Mouse (Mus musculus) liver, adult 2 months (tissue): ENCODE measurements around the gene Xcl1. TPM values are rescaled to one million over a fixed set of nuclear protein-coding genes. Genes with fewer than 3 reads are reported as not detected.

Experiments used
- DNase-seq: peaks from one replicate; pipeline ENCODE4 v3.0.0-alpha.2; 2011; ENCODE audit warnings: low read depth, low spot score; ENCODE audit errors: extremely low read depth
- H3K27ac ChIP-seq: fragments of 200-500 bp; replicated peaks from 2 replicates; pipeline ENCODE4 v1.5.1; 2012; ENCODE audit warnings: low read depth, mild to moderate bottlenecking, control low read depth, inconsistent platforms, low read length; ENCODE audit not compliant: insufficient read depth
- H3K27me3 ChIP-seq: fragments of 200-500 bp; 2 replicates; pipeline ENCODE4 v1.6.1; 2012; ENCODE audit warnings: mild to moderate bottlenecking, moderate library complexity, low read length, inconsistent platforms; ENCODE audit not compliant: control insufficient read depth, insufficient read depth
- H3K36me3 ChIP-seq: fragments of 200-500 bp; 2 replicates; pipeline ENCODE4 v1.6.1; 2012; ENCODE audit warnings: low read length, inconsistent platforms; ENCODE audit not compliant: control insufficient read depth, insufficient read depth
- H3K4me1 ChIP-seq: fragments of 200-500 bp; 2 replicates; pipeline ENCODE4 v1.6.1; 2011; ENCODE audit warnings: low read length; ENCODE audit not compliant: control insufficient read depth, insufficient read depth
- H3K4me3 ChIP-seq: fragments of 200-500 bp; 2 replicates; pipeline ENCODE4 v1.5.1; 2011; ENCODE audit warnings: low read depth, mild to moderate bottlenecking, control low read depth, low read length, moderate library complexity; ENCODE audit not compliant: insufficient read depth
- H3K79me2 ChIP-seq: fragments of 200-500 bp; 2 replicates; pipeline ENCODE4 v1.6.1; 2012; ENCODE audit warnings: inconsistent platforms, mild to moderate bottlenecking, low read length, moderate library complexity; ENCODE audit not compliant: control insufficient read depth, insufficient read depth
- H3K9ac ChIP-seq: fragments of 200-500 bp; 2 replicates; pipeline ENCODE4 v1.6.1; 2012; ENCODE audit warnings: low read depth, mild to moderate bottlenecking, control low read depth, inconsistent platforms, low read length
- CTCF ChIP-seq: fragments of 200-500 bp; IDR thresholded peaks from 2 replicates; pipeline ENCODE4 v1.5.1; 2011; ENCODE audit warnings: low read depth, low read length, control low read depth
- POLR2A ChIP-seq: fragments of 200-500 bp; IDR thresholded peaks from 2 replicates; pipeline ENCODE4 v1.6.1; 2011; ENCODE audit warnings: low read length, control low read depth; ENCODE audit not compliant: insufficient read depth; ENCODE audit errors: extremely low read depth
- WGBS: fragments of 180-500 bp; shearing (Covaris S2); methylation state at CpG from one replicate; pipeline ENCODE4 v1.1.7; 2018; 5-methylcytosine and 5-hydroxymethylcytosine counted together
- polyA plus RNA-seq: library from polyadenylated mRNA; depleted of rRNA; stranded (reverse); fragments of >200 nt; gene quantifications from 2 replicates; pipeline ENCODE4 v1.2.3, GENCODE M21; 2012; rRNA removed
- total RNA-seq: library from RNA; depleted of rRNA; stranded (reverse); fragments of >200 nt; gene quantifications from 2 replicates; pipeline ENCODE4 v1.2.3, GENCODE M21; 2014; rRNA removed

The Xcl1 gene
- total and polyA plus RNA-seq, 2 experiments: 0.65 to 0.89 TPM

DNA sequence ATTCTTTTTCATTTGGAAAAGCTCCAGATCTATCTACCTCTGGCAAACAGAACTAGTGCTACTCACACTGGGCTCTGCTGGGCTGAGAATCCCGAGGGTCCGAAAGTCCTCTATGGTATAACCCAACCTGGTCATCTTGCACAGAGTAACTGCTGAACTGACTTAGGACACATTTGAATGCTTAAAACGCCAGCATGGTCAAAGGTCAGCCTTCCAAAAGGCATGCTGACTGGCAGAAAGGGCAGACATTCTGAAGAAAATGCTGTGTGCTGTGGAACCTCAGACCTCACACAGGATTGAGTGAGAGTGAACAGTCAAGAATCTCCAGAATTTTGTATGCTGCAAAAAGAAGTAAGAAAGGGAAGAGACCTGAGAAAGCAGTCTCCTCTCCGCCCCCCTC lies 45.0 kb downstream of the Xcl1 start:
- Histone ChIP-seq H3K9ac (no peak overlapping the region), H3K4me1 (no peaks in the 10 kb centered on the region), H3K4me3 (no peak overlapping the region), H3K27me3 (no peaks in the 10 kb centered on the region), H3K79me2 (no peaks in the 10 kb centered on the region), H3K36me3 (no peaks in the 10 kb centered on the region), H3K27ac (no peak overlapping the region)
- peak; percentile 23 for DNase-seq
- WGBS: 69% methylated on average over 4 of the region's 4 CpGs
- TF ChIP-seq POLR2A: no peak
- no peak for TF ChIP-seq CTCF

DNA sequence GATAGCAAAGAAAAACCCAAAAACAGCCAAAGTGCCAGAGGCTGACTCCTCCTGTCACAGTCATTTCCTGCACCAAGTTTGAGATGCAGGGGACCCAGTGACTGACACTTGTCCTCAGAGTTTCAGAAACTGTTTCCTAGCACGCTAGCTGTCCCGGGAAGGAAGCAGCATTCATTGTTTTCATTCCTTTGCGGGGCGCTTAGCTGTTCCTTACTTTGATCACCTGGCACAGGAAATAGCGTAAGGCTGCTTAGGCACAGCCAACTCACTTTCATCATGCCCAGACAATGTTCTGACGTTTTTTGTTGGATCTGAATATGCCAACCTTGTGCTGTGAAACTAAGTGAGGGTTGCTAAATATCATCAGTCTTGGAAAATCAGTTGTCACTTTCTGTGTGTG lies 46.8 kb downstream of the Xcl1 start:
- Histone ChIP-seq H3K36me3 (no peaks in the 10 kb centered on the region), H3K27ac (no peak overlapping the region), H3K9ac (no peak overlapping the region), H3K4me1 (no peaks in the 10 kb centered on the region), H3K27me3 (no peaks in the 10 kb centered on the region), H3K79me2 (no peaks in the 10 kb centered on the region), H3K4me3 (no peak overlapping the region)
- 65% methylated on average over 6 of the region's 6 CpGs for WGBS
- no peak for TF ChIP-seq POLR2A
- DNase-seq: no peak

DNA sequence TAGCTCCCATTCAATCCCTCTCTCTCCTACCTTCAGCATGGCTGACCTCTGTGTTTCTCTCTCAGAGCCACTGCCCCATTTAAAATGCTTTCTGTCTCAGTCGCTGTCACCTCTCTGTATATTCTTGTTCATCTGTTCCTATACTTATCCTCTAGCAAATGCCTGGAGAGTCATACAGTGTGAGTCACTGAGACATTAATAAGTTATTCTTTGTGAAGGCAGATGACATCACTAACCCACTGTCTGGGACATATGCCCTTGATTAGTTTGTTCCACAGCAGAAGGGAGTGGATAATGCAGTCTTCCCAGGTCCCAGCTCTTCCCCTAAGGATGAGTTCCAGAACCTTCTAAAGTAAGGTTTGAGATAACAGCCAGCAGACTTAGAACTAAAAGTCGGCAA lies 47.6 kb downstream of the Xcl1 start:
- no peak for DNase-seq
- no peak overlapping the region for H3K27ac ChIP-seq
- H3K4me3 ChIP-seq: no peak overlapping the region
- WGBS: 81% methylated on average over 2 of the region's 2 CpGs
- H3K79me2 ChIP-seq: no peaks in the 10 kb centered on the region
- no peak overlapping the region for H3K9ac ChIP-seq
- TF ChIP-seq POLR2A (no peak), CTCF (no peak)
- no peaks in the 10 kb centered on the region for H3K4me1 ChIP-seq
- no peaks in the 10 kb centered on the region for H3K27me3 ChIP-seq
- H3K36me3 ChIP-seq: no peaks in the 10 kb centered on the region

DNA sequence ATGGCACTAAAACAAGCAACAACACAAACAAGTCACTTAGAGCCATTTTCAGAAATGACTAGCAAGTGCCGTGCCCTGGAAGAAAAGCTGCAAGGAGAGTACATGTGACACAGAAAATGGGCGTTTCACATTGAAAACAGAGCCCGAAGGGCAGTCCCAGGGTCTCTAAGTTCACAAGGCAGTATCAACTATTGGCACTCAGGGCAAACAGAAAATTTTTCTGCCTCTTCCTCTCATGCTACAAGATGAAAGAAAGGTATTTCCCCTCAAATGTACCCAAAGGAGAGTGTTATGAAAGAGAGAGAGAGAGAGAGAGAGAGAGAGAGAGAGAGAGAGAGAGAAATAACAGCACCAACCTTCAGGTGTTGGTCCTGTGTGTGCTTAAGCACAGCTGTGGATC lies 53.4 kb downstream of the Xcl1 start:
- H3K4me1 ChIP-seq: no peaks in the 10 kb centered on the region
- no peak overlapping the region for H3K4me3 ChIP-seq
- no peaks in the 10 kb centered on the region for H3K79me2 ChIP-seq
- TF ChIP-seq CTCF (no peak), POLR2A (no peak)
- H3K27ac ChIP-seq: no peak overlapping the region
- no peaks in the 10 kb centered on the region for H3K27me3 ChIP-seq
- H3K9ac ChIP-seq: no peak overlapping the region
- DNase-seq: no peak
- no peaks in the 10 kb centered on the region for H3K36me3 ChIP-seq
- WGBS: 67% methylated on average over 3 of the region's 3 CpGs

Other genes starting within 250 kb of the Xcl1 start
- gene Dpt, start 138.9 kb downstream of the Xcl1 start, total RNA-seq: 5.2 TPM in 2 replicates
- 1.9 and 2.5 TPM in 2 replicates for gene Dpt, start 138.9 kb downstream of the Xcl1 start, polyA plus RNA-seq
- gene Tbx19, start 225.2 kb upstream of the Xcl1 start, total RNA-seq: not detected in 2 replicates
- gene Tbx19, start 225.2 kb upstream of the Xcl1 start, polyA plus RNA-seq: 0.20 TPM in 1 of 2 replicates, not detected in the other